Mouse (Mus musculus) B cell, adult 2 months (primary cell): Measurements from ENCODE around the gene Kcnh3.

ENCODE experiments used
- DNase-seq, 2 experiments: peaks; one replicate each; pipeline ENCODE4 v3.0.0; 2022

Kcnh3 gene

DNA sequence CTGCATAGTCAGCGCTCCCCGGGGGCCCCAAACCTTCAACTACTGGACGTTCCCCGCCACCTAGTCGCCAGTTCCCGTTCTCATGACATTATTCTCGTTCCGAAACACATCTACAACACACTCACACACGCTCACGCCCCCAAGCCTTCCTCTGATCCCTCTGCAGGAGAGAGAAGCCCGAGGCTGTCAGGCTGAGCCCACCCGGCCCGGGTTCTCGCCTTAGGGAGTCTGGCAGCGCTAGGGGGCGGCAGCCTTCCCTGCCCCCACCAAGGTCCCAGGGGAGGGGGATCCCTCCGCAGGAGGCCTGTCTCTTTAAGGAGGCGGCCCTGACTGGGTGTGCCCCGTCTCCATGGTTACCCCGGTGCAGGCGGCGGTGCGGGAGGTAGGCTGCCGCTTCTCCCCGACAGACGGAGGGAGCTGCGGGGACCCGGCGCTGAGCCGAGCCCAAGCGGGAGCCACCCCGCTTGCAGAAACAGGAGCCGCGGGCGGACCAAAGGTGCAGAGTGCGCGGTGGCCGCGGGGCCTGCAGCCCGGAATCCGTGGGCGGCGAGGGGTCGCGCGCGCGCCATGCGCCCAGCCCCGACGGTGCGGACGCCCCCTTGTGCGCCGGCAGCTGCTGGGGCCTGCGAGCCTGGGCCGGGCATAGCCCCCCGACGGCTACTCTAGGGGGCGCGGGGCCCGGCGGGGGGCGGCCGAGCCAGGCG lies at the start of gene Kcnh3:
Kcnh3 (plus strand) TSS at position 654 of the 704 bp plus-strand sequence.
- DNase-seq: peak; percentile 64 to 66

DNA sequence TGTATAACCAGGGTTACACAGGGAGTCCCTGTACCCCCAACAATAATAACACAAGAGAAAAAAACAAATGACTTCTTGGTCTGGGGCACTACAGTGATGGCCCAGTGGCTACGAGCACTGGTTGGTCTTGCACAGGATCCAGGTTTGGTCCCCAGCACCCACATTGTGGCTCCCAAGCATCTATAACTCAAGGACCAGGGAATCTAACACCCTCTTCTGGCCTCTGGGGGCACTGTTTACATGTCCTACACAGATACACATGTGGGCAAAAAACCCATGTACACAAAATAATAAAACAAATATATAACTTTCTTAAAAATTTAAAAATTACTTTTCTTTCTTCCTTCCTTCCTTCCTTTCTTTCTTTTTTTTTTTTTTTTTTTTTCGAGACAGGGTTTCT lies 45.0 kb upstream of the Kcnh3 start:
- DNase-seq: no peak

- DNase-seq: no peak
Measured at GRCm38 (mm10) chr15:99184217-99184914, 40.3 kb upstream of the Kcnh3 start.

DNA sequence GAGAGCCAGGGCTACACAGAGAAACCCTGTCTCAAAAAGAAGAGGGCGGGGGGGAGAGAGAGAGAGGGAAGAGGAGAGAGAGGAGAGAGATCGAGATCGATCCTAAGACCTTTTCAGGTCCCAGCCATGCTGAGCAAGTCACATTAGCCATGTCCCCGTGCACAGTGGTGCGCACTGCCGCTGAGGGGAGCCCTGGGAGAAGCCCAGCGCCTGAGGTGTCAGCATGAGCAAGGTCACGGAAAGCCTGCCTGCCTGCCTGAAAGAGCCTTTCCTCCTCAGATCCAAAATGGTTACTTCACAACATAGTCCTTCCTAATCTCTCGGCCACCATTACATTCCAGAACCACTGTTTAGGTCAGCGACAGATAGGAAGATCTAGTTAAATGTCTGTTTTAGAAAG lies 30.3 kb upstream of the Kcnh3 start:
- DNase-seq: no peak

DNA sequence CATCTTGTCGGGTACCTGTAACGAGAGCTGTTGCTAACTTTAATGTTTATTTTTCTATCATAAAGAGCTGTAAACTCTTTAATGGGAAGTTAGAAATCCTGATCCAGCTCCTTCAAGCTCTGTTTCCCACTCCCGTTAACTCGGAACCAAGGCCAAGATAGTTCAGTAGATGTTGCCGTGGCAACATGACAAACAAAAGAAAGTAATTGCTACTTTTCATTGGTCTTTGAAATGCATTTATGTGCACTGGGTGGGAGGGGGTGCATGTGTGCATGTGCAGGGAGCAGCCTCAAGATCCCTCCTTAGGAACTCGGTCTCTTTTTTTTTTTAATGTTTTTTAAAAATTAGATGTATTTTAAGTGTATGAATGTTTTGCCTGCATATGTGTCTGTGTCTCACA lies 29.6 kb upstream of the Kcnh3 start:
- DNase-seq: no peak

- DNase-seq: no peak
Measured at GRCm38 (mm10) chr15:99198761-99199160, 25.9 kb upstream of the Kcnh3 start.

DNA sequence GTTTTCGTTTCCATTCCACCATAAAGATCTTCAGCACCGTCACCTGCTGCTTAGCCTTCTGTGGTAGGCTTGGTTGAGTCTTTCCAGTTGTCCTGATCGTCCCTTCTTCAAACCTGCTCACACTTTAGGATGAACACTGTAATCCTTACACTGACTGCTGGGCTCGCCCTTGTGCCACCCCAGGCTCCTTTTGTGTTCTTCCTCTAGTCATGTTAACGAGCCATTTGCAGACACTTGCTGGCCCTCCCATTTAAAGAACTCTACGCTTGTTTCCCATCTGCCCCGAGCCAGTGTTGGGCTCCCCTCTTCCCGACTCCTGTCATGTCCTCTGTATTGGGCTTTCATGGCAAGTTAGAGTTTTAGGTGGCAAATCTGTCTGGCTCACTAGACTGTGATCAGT lies 18.7 kb upstream of the Kcnh3 start:
- no peak for DNase-seq

DNA sequence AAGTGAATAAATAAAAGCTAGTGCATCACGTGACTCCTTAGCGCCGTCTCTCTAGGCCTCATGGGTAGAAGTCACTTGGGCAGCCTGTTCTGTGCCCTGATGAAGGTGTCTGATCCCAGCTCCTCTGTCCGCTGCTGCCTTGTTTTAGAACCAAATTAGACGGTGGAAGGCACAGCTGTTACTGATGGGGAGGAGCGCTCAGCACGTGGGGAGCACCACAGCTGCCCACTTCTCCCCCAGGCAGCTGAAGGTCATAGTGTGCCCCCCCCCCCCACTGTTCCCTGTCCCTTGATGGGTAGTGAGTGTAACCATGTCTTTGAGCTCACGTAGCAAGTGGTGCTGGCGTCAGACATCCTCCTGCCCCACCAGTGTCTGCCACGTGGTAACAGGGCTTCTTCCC lies 11.5 kb upstream of the Kcnh3 start:
- DNase-seq: no peak

DNA sequence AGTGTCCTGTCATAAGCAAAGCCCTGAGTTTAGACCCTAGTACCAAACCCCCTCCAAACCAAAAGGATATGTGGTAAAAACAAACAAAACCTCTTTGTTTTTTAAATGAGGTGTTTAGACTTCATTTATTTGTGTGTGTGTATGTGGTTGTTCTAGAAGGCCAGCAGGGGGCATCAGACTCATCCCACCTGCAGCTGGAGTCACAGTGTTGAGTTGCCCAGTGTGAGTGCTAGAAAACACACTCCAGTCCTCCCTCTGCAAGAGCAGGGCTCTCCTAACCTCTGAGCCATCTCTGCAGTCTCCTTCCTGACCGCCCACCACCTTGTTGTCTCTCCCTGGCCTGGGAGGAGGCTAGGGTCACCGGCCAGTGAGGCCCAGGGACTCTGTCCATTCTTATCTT lies 9.7 kb upstream of the Kcnh3 start:
- peak; percentile 39 to 51 for DNase-seq

DNA sequence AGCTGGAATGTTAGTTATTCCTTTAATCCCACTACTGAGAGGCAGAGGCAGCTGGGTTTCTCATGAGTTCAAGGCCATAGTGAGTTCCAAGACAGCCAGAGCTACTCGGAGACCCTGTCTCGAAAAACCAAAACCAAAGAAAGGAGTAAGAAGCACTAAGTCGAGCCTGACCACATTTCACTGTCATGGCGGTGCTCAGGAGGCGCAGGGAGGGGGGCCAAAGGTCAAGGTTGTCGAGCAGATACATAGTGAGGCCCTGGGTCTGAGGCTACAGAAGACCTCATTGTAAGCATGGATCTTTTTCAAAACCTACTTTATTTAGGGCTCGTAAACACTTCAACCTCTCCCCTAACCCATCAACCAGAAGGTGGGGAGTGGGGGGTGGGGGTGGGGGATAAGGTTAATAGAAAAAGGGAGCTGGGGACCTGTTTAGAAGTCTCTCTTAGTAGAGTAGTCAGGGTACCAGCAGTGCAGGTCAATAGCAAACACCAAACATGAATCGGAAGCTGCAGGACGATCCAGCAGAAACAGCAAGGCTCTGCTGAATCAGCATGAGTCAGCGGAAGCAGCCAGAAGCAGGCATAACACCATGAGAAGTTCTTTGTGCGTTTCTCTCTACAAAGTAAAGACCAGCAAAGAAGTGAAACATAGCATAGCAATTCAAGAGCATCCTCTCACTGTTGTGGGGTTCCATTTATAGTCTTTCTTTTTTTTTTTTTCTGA lies 8.8 kb upstream of the Kcnh3 start:
- DNase-seq: no peak

- DNase-seq: no peak
Measured at GRCm38 (mm10) chr15:99217630-99218029, 7.0 kb upstream of the Kcnh3 start.

DNA sequence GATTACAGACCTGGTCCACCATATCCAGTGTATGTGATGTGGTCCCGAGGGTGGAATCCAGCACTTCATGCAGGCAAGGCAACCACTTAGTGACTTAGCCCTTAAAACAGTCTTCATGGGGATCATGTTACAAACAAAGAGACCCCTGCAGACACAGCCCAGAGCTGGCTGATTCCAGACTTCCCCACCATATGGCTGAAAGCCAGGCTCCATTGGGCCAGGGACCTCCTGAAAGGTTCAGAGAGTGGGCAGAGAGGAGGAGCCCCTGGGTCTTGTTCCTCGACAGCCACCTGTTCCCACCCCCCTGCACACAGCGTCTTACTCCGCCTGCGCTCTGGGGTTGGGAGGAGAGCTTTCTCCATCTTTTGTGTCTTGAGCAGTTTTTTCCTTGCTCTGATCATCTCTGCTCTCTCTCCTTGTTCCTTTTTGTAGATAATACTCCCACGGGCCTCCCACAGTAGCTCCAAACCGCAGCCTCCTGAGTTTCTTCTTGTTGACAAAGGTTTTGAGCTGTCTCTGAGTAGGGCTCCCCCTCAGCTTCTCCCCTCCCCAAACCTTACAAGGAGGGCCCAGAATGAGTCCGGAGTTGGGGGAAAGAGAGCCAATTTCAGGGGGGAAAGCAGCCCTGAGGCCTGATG lies 3.2 kb upstream of the Kcnh3 start:
- no peak for DNase-seq

GRCm38 (mm10) chr15:99222794-99223584 lies 1.7 kb upstream of the Kcnh3 start:
- no peak for DNase-seq

DNA sequence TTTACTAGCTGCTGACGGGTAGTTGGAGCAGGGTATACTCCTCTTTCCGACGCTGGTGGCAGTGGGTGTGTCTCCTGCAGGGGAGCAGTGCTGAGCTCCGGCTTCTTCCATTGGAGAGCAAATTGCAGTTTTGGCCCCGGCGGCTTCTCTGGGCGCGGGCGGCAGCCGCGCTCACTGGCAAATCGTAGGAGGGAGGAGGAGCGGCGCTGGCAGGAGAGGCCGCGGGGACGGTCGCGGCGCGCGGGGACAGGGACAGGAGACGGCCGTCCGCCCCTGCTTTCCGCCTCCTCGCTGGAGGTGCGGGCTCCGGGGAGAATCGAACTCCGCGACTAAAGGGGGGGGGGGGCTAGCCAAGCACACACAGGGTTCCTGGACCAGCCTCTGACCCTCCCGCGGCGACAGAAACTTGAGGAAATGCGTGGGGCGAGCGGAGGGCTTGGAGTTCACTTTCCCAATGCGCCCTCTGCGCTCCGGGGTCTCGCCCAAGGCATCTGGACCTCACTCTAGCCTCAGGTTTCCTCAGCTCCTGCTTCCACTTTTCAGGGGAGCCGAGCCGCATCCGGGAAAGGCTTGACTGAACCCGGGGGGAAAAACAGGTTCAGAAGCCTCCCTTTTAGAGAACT lies 965 bp upstream of the Kcnh3 start:
- DNase-seq: peak; percentile 27 to 34

GRCm38 (mm10) chr15:99225081-99225810 lies 585 bp downstream of the Kcnh3 start:
- no peak for DNase-seq

GRCm38 (mm10) chr15:99226090-99226489 lies 1.4 kb downstream of the Kcnh3 start:
- no peak for DNase-seq

GRCm38 (mm10) chr15:99231998-99232397 lies 7.3 kb downstream of the Kcnh3 start:
- no peak for DNase-seq

- no peak for DNase-seq
Measured at GRCm38 (mm10) chr15:99233719-99234118, 9.1 kb downstream of the Kcnh3 start.

DNA sequence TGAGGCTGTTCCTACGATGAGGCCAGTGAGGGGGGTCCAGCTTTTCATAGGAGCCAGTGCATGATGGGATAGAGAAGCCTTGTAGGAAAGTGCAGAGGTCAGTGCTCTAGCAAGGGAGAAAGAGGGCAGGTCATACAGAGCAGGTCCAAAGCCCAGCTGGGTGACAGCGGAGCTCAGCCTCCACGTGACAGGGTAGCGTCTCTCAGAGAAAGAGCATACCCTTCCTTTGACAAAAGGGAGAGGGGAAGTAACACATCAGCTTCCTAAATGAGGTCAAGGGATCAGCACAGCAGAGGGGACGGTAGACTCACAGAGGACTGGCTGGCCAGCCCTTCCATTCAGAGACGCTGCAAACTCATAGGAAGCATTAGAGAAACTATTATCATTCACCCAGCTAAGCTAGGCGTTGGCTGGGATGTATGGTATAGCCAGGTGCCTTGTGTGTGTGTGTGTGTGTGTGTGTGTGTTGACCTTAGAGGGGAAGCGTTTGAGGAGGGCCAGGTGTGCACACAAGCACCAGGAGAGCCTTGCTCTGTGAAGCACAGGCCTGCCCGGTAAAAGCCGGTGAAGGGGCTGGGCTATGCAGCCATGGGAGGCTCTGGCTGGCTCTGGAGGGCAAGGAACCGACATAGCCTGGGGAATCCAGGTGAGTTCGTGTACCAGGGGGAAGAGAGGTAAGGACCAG lies 9.8 kb downstream of the Kcnh3 start:
- no peak for DNase-seq

- no peak for DNase-seq
Measured at GRCm38 (mm10) chr15:99238006-99238405, 13.3 kb downstream of the Kcnh3 start.

GRCm38 (mm10) chr15:99240129-99240528 lies 15.5 kb downstream of the Kcnh3 start:
- DNase-seq: no peak
